Mouse (Mus musculus) forebrain, embryonic 15.5 days (tissue): ENCODE data around the gene Tspan5. TPM values are rescaled to one million over a fixed set of nuclear protein-coding genes. Genes with fewer than 3 reads are reported as not detected.
A peak's percentile ranks its signal among the peaks of the same experiment; 100 is the strongest.

Experiments
- ATAC-seq: fragments of 200-750 bp; cut with Nextera tagmentation; replicated peaks from 2 replicates; pipeline ENCODE4 v1.8.0; 2017; ENCODE audit warnings: mild to moderate bottlenecking, moderate TSS enrichment, moderate library complexity
- H3K27ac ChIP-seq: fragments of 300-500 bp; sonication (generic); replicated peaks from 2 replicates; pipeline ENCODE4 v1.5.1; 2015; ENCODE audit warnings: mild to moderate bottlenecking, inconsistent platforms
- H3K27me3 ChIP-seq: fragments of 300-500 bp; sonication (generic); 2 replicates; pipeline ENCODE4 v1.6.1; 2015; ENCODE audit warnings: inconsistent platforms
- H3K36me3 ChIP-seq: fragments of 300-500 bp; sonication (generic); 2 replicates; pipeline ENCODE4 v1.6.1; 2015; ENCODE audit warnings: mild to moderate bottlenecking, inconsistent platforms
- H3K4me1 ChIP-seq: fragments of 300-500 bp; sonication (generic); 2 replicates; pipeline ENCODE4 v1.6.1; 2015; ENCODE audit warnings: inconsistent platforms
- H3K4me2 ChIP-seq: fragments of 300-500 bp; sonication (generic); replicated peaks from 2 replicates; pipeline ENCODE4 v1.6.1; 2015; ENCODE audit warnings: mild to moderate bottlenecking, inconsistent platforms
- H3K4me3 ChIP-seq: fragments of 300-500 bp; sonication (generic); 2 replicates; pipeline ENCODE4 v1.5.1; 2015; ENCODE audit warnings: mild to moderate bottlenecking, inconsistent platforms
- H3K9ac ChIP-seq: fragments of 300-500 bp; sonication (generic); replicated peaks from 2 replicates; pipeline ENCODE4 v1.6.1; 2015; ENCODE audit warnings: mild to moderate bottlenecking, inconsistent platforms
- H3K9me3 ChIP-seq: fragments of 300-500 bp; sonication (generic); 2 replicates; pipeline ENCODE4 v1.6.1; 2016; ENCODE audit warnings: inconsistent platforms
- WGBS: fragments of 180-500 bp; shearing (Covaris S2); methylation state at CpG from one replicate; pipeline ENCODE4 v1.1.7; 2015; ENCODE audit warnings: mixed read lengths; 5-methylcytosine and 5-hydroxymethylcytosine counted together
- polyA plus RNA-seq: library from polyadenylated mRNA; unstranded; fragments of >200 nt; fragmentation: Nextera tagmentation; extraction: Ambion mirVana; gene quantifications from 2 replicates; pipeline ENCODE4 v1.2.1, GENCODE M21; 2015

The Tspan5 gene
- polyA plus RNA-seq, 1 experiment from 2014 or later: 104 TPM

- Histone ChIP-seq H3K27ac (no peak overlapping the region), H3K4me1 (peaks cover 43% of the 10 kb centered on the region)
- WGBS: 79% methylated on average over 6 of the region's 6 CpGs
These were observed 77.9 kb downstream of the Tspan5 start for GRCm38 (mm10) chr3:138819862-138820261.

GRCm38 (mm10) chr3:138820296-138820695 lies 78.3 kb downstream of the Tspan5 start:
- H3K4me2 ChIP-seq: no peak overlapping the region
- no peak overlapping the region for H3K27ac ChIP-seq
- H3K4me3 ChIP-seq: no peak overlapping the region
- no peaks in the 10 kb centered on the region for H3K9me3 ChIP-seq
- 0 out of 2 replicates have a peak, but pooled peaks have one; percentile 8 for ATAC-seq
- H3K9ac ChIP-seq: no peak overlapping the region
- H3K36me3 ChIP-seq: no peaks in the 10 kb centered on the region
- 64% methylated on average over 5 of the region's 5 CpGs for WGBS
- H3K4me1 ChIP-seq: peaks cover 42% of the 10 kb centered on the region
- H3K27me3 ChIP-seq: no peaks in the 10 kb centered on the region

More at GRCm38 (mm10) chr3:138819862-138820261, 77.9 kb downstream of the Tspan5 start:
- no peaks in the 10 kb centered on the region for H3K27me3 ChIP-seq
- H3K9ac ChIP-seq: no peak overlapping the region
- no peak overlapping the region for H3K4me2 ChIP-seq
- ATAC-seq: no peak
- H3K4me3 ChIP-seq: no peak overlapping the region
- no peaks in the 10 kb centered on the region for H3K36me3 ChIP-seq
- no peaks in the 10 kb centered on the region for H3K9me3 ChIP-seq

- Histone ChIP-seq H3K4me2 (no peak overlapping the region), H3K9me3 (no peaks in the 10 kb centered on the region), H3K27ac (no peak overlapping the region), H3K36me3 (no peaks in the 10 kb centered on the region), H3K27me3 (no peaks in the 10 kb centered on the region), H3K9ac (no peak overlapping the region), H3K4me1 (peaks cover 43% of the 10 kb centered on the region), H3K4me3 (no peak overlapping the region)
- ATAC-seq: no peak
- WGBS: 57% methylated on average over 5 of the region's 5 CpGs
These were observed 80.0 kb downstream of the Tspan5 start for GRCm38 (mm10) chr3:138821886-138822445.

GRCm38 (mm10) chr3:138823857-138824256 lies 81.9 kb downstream of the Tspan5 start:
- no peak for ATAC-seq
- Histone ChIP-seq H3K4me1 (peaks cover 38% of the 10 kb centered on the region), H3K4me2 (no peak overlapping the region), H3K36me3 (no peaks in the 10 kb centered on the region), H3K9me3 (no peaks in the 10 kb centered on the region), H3K4me3 (no peak overlapping the region), H3K27me3 (no peaks in the 10 kb centered on the region), H3K27ac (no peak overlapping the region), H3K9ac (no peak overlapping the region)
- WGBS: 51% methylated on average over 9 of the region's 9 CpGs

GRCm38 (mm10) chr3:138825296-138825695 lies 83.3 kb downstream of the Tspan5 start:
- Histone ChIP-seq H3K27me3 (no peaks in the 10 kb centered on the region), H3K27ac (no peak overlapping the region), H3K36me3 (no peaks in the 10 kb centered on the region), H3K4me2 (no peak overlapping the region), H3K9ac (no peak overlapping the region), H3K4me1 (peaks cover 36% of the 10 kb centered on the region), H3K4me3 (no peak overlapping the region), H3K9me3 (no peaks in the 10 kb centered on the region)
- no peak for ATAC-seq
- 71% methylated on average over 6 of the region's 6 CpGs for WGBS

GRCm38 (mm10) chr3:138826243-138826800 lies 84.3 kb downstream of the Tspan5 start:
- no peaks in the 10 kb centered on the region for H3K36me3 ChIP-seq
- no peak overlapping the region for H3K27ac ChIP-seq
- H3K9me3 ChIP-seq: no peaks in the 10 kb centered on the region
- ATAC-seq: no peak
- H3K9ac ChIP-seq: no peak overlapping the region
- no peak overlapping the region for H3K4me3 ChIP-seq
- H3K27me3 ChIP-seq: no peaks in the 10 kb centered on the region
- peaks cover 30% of the 10 kb centered on the region for H3K4me1 ChIP-seq
- WGBS: 84% methylated on average over 8 of the region's 8 CpGs
- H3K4me2 ChIP-seq: no peak overlapping the region

GRCm38 (mm10) chr3:138832827-138833517 lies 91.0 kb downstream of the Tspan5 start:
- Histone ChIP-seq H3K9ac (no peak overlapping the region), H3K4me2 (no peak overlapping the region), H3K27me3 (no peaks in the 10 kb centered on the region), H3K27ac (no peak overlapping the region; the same call in 1 of the 2 replicates), H3K36me3 (no peaks in the 10 kb centered on the region), H3K9me3 (no peaks in the 10 kb centered on the region), H3K4me1 (peaks cover 15% of the 10 kb centered on the region), H3K4me3 (no peak overlapping the region)
- WGBS: 72% methylated on average over 9 of the region's 9 CpGs
- ATAC-seq: peak; percentile 69

- Histone ChIP-seq H3K9me3 (no peaks in the 10 kb centered on the region), H3K27me3 (no peaks in the 10 kb centered on the region), H3K9ac (no peak overlapping the region), H3K4me1 (peaks cover 15% of the 10 kb centered on the region), H3K4me2 (no peak overlapping the region), H3K36me3 (no peaks in the 10 kb centered on the region), H3K4me3 (no peak overlapping the region), H3K27ac (no peak overlapping the region)
- 90% methylated on average over 11 of the region's 11 CpGs for WGBS
- no peak for ATAC-seq
These were observed 92.2 kb downstream of the Tspan5 start for GRCm38 (mm10) chr3:138834174-138834573.

GRCm38 (mm10) chr3:138836937-138837336 lies 94.9 kb downstream of the Tspan5 start:
- Histone ChIP-seq H3K9ac (no peak overlapping the region), H3K27ac (no peak overlapping the region), H3K9me3 (no peaks in the 10 kb centered on the region), H3K27me3 (no peaks in the 10 kb centered on the region), H3K4me3 (no peak overlapping the region), H3K4me1 (peaks cover 18% of the 10 kb centered on the region), H3K36me3 (no peaks in the 10 kb centered on the region), H3K4me2 (no peak overlapping the region)
- no peak for ATAC-seq
- 74% methylated on average over 5 of the region's 5 CpGs for WGBS

- H3K4me2 ChIP-seq: no peak overlapping the region
- no peaks in the 10 kb centered on the region for H3K27me3 ChIP-seq
- H3K4me3 ChIP-seq: no peak overlapping the region
- H3K36me3 ChIP-seq: no peaks in the 10 kb centered on the region
- WGBS: 85% methylated on average over 6 of the region's 6 CpGs
- ATAC-seq: peak; percentile 21; the same call in 1 of the 2 replicates
- no peaks in the 10 kb centered on the region for H3K9me3 ChIP-seq
- H3K4me1 ChIP-seq: peaks cover 12% of the 10 kb centered on the region
- H3K27ac ChIP-seq: no peak overlapping the region
- H3K9ac ChIP-seq: no peak overlapping the region
These were observed 95.7 kb downstream of the Tspan5 start for GRCm38 (mm10) chr3:138837651-138838050.

- no peaks in the 10 kb centered on the region for H3K36me3 ChIP-seq
- WGBS: 87% methylated on average over 6 of the region's 6 CpGs
- peaks cover 6% of the 10 kb centered on the region for H3K4me1 ChIP-seq
- H3K9ac ChIP-seq: no peak overlapping the region
- no peak for ATAC-seq
- H3K27me3 ChIP-seq: no peaks in the 10 kb centered on the region
- H3K4me2 ChIP-seq: no peak overlapping the region
- H3K9me3 ChIP-seq: no peaks in the 10 kb centered on the region
- no peak overlapping the region for H3K4me3 ChIP-seq
- H3K27ac ChIP-seq: no peak overlapping the region
These were observed 97.7 kb downstream of the Tspan5 start for GRCm38 (mm10) chr3:138839656-138840055.

GRCm38 (mm10) chr3:138841288-138841687 lies 99.3 kb downstream of the Tspan5 start:
- no peak overlapping the region for H3K4me2 ChIP-seq
- H3K9me3 ChIP-seq: no peaks in the 10 kb centered on the region
- no peaks in the 10 kb centered on the region for H3K36me3 ChIP-seq
- no peak for ATAC-seq
- no peak overlapping the region for H3K27ac ChIP-seq
- 39% methylated on average over 5 of the region's 5 CpGs for WGBS
- H3K4me3 ChIP-seq: no peak overlapping the region
- H3K27me3 ChIP-seq: no peaks in the 10 kb centered on the region
- no peak overlapping the region for H3K9ac ChIP-seq
- peaks cover 6% of the 10 kb centered on the region for H3K4me1 ChIP-seq
